Mouse (Mus musculus): ENCODE measurements around the gene Sag.
A peak's percentile ranks its signal among the peaks of the same experiment; 100 is the strongest.
"Not testable (repeated sequence)": the region's sequence is repeated elsewhere in the genome, so short reads cannot be mapped to it uniquely, and the experiment has no call there.

Gene Sag

GRCm38 (mm10) chr1:87824420-87824995 lies 21.0 kb downstream of the Sag start:
- DNase-seq (ENCODE audit: extremely low spot score), result no peak

- no peak for DNase-seq (ENCODE audit: extremely low spot score)
These were observed 21.8 kb downstream of the Sag start for GRCm38 (mm10) chr1:87825281-87825680.

DNA sequence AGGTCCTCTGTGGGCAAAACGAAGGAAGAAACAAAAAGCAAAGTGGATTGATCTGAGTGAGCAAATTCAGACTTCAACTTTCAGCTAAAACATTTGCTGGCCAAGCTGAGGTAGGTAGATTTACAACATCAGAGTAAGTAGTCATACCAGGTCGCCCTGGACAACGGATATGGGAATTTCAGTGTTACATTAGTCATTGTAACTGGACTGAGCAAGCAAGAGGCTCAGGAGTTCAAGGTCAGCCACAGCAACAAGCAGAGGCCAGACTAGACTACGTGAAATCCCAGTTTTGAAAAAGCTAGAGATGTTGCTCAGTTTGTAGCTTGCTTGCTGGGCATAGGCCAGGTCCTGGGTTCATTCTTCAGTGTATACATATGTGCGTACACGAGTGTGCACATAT lies 22.5 kb downstream of the Sag start:
- no peak for DNase-seq (ENCODE audit: extremely low spot score)

- no peak for DNase-seq (ENCODE audit: extremely low spot score)
These were observed 23.0 kb downstream of the Sag start for GRCm38 (mm10) chr1:87826474-87826873.

GRCm38 (mm10) chr1:87827476-87827875 lies 24.0 kb downstream of the Sag start:
- DNase-seq (ENCODE audit: extremely low spot score), result not testable (repeated sequence)

DNA sequence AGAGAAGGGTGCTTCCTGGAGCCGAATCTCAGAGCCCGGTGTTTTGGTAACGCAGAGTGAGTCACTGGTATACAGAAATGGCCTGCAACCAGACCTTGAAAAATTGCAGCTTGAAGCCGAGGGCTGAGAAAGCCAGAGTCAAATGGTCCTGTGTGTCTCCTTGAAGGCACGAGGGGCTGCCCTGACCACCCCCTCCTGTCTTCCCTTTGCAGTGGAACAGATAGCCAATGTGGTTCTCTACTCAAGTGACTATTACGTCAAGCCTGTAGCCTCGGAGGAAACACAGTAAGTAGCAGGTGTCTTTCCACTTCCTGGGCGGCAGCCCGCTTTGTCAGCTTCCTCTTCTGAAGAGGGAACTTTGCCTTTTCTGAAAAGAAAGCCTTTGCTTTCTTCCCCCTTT lies 24.7 kb downstream of the Sag start:
- no peak for DNase-seq (ENCODE audit: extremely low spot score)

DNA sequence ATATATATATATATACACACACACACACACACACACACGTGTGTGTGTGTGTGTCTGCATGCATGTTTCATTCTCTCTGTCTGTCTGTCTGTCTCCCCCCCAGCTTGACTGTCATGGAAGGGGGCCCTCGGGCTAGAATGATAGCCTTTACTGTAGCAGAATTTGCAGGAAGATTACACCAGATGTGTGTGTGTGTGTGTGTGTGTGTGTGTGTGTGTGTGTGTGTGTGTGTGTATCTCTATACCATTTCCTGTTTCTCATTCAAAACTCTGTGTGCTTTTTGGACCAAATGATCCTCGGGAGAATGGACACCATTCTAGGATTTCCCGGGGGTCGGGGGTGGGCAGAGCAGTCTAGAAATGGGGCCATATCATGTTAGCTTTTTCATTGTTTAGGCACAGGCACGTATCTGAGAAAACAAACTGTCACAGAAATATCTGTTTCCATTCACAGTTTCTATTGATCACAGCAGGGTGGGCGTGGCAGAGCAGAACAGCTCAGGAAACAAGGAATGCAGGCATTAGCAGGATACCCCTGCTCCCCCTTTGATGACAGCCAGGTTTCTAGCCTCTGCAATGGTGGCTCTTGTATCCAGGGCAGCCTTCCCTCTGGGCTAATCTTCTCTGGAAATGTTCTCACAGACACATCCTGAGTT lies 25.6 kb downstream of the Sag start:
- DNase-seq (ENCODE audit: extremely low spot score), result no peak

- no peak for DNase-seq (ENCODE audit: extremely low spot score)
These were observed 26.2 kb downstream of the Sag start for GRCm38 (mm10) chr1:87829621-87830211.

DNA sequence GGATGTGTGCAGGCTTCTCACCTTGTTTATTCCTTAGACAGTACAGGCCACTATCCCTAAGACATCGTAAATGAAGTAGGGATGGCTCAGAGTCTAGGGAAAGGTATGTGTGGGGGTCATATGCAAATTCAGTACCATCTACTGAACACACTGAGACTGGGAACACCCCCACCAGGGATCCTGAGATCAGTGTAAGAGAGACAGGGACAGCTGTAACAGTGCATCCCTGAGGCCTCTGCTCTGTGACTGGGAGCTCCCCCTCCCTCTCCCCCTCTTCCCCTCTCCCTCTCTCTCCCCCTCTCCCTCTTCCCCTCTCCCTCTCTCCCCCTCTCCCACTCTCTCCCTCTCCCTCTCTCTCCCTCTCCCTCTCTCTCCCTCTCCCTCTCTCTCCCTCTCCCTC lies 33.0 kb downstream of the Sag start:
- DNase-seq (ENCODE audit: extremely low spot score), result no peak

DNA sequence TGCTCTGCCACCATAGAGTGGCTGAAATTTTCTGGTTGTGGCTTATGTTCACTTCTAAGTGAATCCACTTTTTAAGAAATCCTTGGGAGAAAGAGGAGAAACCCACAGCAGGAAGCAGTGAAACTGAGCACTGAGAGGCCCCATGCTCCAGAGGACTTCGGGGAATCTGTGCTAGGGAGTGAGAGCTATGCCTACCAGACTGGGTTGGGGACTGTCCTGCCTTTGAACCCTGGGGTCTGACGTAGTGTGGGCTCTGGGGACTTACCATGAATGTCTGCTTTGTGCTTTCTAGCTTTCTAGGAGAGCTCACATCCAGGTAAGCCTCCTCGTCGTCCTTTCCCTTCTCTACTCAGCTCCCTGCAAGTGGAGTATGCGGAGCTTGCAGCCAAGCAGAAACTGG lies 33.5 kb downstream of the Sag start:
- DNase-seq (ENCODE audit: extremely low spot score), result no peak

DNA sequence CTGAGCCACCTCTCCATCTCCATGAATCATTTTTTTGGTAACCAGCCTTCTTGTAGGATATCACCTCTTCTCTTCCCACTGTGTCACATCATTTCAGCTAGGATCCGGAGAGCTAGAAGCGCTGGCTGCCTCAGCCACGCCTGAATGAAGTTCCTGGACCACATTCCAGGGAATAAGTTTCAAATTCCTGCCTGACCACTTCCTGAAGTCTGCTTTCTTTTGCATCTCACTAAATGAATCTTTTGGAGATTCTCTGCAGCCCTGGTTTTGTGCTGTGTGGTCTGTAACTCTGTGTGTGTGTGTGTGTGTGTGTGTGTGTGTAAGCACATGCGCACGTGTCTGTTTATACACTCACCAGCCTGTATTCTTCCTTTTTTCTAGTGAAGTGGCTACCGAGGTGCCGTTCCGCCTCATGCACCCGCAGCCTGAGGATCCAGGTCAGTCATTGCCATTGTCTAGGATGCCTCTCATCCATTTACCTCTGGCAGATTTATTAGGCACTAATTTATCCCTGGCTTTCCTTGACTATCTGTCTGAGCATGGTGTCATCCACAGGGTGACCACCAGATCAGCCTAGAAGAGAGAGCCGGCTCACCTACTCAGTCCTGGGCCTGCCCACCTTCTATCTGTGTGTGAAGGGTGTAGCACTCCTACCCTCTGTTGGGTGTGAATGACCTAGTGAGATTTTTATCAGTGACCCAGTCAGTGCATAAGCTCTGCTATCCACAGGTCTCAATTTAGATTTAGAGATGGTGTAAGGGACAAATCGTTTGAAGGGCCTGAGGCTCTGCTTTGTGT lies 37.1 kb downstream of the Sag start:
- no peak for DNase-seq (ENCODE audit: extremely low spot score)

DNA sequence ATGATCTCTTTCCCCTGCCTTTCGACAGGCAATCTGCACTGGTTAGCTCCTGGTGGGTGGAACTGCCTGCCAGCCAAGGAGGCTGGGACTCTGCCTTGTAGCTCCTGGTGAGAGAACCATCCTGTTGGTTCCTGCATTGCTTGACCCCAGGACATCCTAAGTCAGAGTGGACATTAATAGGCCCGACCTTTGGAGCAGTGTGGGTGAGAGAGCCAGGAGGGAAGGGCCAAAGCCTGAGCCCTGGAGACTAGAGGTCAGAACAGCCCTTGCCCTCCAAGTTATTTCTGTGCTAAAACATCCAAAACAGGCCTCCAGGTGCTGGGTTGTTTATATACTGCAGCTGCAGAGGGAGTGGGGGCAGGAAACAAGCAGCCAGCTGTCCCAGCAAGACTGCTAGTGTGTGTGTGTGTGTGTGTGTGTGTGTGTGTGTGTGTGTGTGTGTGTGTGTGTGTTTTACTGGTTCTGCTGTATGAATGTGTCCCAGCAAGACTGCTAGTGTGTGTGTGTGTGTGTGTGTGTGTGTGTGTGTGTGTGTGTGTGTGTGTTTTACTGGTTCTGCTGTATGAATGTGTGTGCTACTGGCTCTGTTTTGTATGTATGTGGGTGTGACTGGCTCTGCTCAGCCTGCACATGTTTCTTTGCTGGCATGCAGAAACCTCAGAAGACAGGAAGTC lies 43.5 kb downstream of the Sag start:
- DNase-seq (ENCODE audit: extremely low spot score), result peak; percentile 57

- no peak for DNase-seq (ENCODE audit: extremely low spot score)
These were observed 44.1 kb downstream of the Sag start for GRCm38 (mm10) chr1:87847475-87848168.

- no peak for DNase-seq (ENCODE audit: extremely low spot score)
These were observed 44.9 kb downstream of the Sag start for GRCm38 (mm10) chr1:87848237-87848996.

DNA sequence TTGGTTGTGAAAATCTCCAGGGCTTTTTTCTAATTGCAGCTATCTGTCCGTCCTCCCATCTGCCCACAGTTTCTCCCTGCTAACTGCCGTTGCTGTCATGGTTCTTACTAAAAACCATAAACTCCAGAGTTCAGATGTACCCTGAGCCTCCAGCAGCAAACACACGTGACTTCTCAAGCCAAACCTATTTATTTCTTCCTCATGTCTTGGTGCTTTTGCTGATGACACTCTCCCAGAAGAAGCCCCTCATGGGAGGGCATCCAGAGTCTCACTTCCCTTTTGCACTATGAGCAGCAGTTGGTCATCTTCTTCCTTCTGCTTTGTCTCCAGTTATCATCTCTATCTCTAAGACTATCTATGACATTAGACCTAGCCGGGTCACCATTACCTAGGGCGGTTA lies 45.8 kb downstream of the Sag start:
- DNase-seq (ENCODE audit: extremely low spot score), result no peak

GRCm38 (mm10) chr1:87851344-87851743 lies 47.9 kb downstream of the Sag start:
- DNase-seq (ENCODE audit: extremely low spot score), result no peak

GRCm38 (mm10) chr1:87852081-87852790 lies 48.8 kb downstream of the Sag start:
- no peak for DNase-seq (ENCODE audit: extremely low spot score)

- DNase-seq (ENCODE audit: extremely low spot score), result peak; percentile 84
These were observed 49.6 kb downstream of the Sag start, which contains the start of gene Dgkd for GRCm38 (mm10) chr1:87852892-87853600. Gene Dgkd, plus strand, starts transcription at chr1:87853287.

DNA sequence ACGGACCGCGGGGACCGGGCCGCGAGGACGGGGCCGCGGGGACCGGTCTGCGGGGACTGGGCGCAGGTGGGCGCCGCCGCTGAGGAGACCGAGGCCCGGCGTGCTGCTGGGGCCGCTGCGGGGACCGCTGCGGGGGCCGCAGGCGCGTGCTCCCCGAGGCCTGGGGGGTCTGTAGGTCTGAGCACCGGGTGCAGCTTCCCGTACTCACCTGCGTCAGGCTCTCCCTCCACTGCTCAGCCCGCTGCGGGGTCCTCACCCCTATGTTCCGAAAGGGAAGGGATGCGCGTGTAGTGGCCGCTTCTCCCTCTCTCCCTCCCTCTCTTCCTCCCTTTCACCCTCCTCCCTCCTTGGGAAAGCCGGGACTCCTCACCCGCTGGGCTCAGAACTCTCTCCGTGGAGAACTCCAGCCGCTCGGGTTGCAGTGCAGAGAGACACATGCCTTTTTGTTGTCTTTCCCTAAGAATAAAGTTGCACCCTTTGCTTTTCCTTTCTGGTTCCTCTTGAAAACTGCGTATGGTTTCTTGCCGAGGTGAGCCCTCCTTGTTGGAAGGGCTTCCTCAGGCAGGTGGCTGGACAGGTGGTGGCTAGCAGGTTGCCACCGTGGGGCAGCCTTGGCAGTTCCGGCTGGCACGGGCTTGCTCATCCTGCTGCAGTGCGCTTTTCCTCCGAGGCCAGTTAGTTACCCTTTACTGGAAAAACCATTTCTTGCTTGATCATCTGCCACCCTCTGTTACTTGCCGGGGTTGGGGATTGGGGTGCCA lies 50.3 kb downstream of the Sag start:
- peak; percentile 43 for DNase-seq (ENCODE audit: extremely low spot score)

Measured in embryo, embryonic 9.5 days (tissue).